Mouse (Mus musculus): ENCODE data around the gene Mrpl46. TPM values are rescaled to one million over a fixed set of nuclear protein-coding genes. Genes with fewer than 3 reads are reported as not detected.

The Mrpl46 gene
- total RNA-seq, 1 experiment, result 34.2 TPM

GRCm38 (mm10) chr7:78737614-78738210 lies 45.6 kb downstream of the Mrpl46 start, which contains the start of gene Ntrk3:
Ntrk3 (minus strand) TSS chr7:78738012.
- TF ChIP-seq CHD2 (IDR thresholded peaks at IDR 0.05; ENCODE audit: low read depth, low read length) (no peak), MAFK (IDR thresholded peaks at IDR 0.05; ENCODE audit: insufficient read depth, low read depth, low read length) (no peak), HCFC1 (IDR thresholded peaks at IDR 0.05; ENCODE audit: borderline replicate concordance, insufficient read depth, low read length) (no peak), ZNF384 (IDR thresholded peaks at IDR 0.05; ENCODE audit: low read depth, low read length) (no peak), ZC3H11A (IDR thresholded peaks at IDR 0.05; ENCODE audit: borderline replicate concordance, low read depth, low read length) (no peak)
- DNase-seq (ENCODE audit: low read depth, low spot score), result no peak
- in situ Hi-C loops (cut with MboI; ENCODE audit: low sequenced_read_pairs in 2 of 2, unreplicated experiment in 2 of 2), result no loop called here
- Histone ChIP-seq H3K9ac (ENCODE audit: insufficient read depth, low read depth, low read length, poor library complexity, severe bottlenecking) (no peak within 1 kb of the TSS), H3K36me3 (ENCODE audit: control insufficient read depth, insufficient read depth, low read length, poor library complexity, severe bottlenecking) (no peaks in the 10 kb centered on the region), H3K27ac (ENCODE audit: insufficient read depth, low read depth, low read length, poor library complexity, severe bottlenecking) (no peak within 1 kb of the TSS), H3K4me1 (ENCODE audit: control insufficient read depth in 2 of 2, insufficient read depth in 2 of 2, low read length in 2 of 2, poor library complexity in 1 of 2) (no peaks in the 10 kb centered on the region), H3K9me3 (ENCODE audit: control insufficient read depth, insufficient read depth, low read depth, low read length) (no peaks in the 10 kb centered on the region), H3K4me3 (ENCODE audit: insufficient read depth in 1 of 2, low read depth in 1 of 2, low read length in 2 of 2, poor library complexity in 1 of 2, severe bottlenecking in 1 of 2) (no peak within 1 kb of the TSS)

DNA sequence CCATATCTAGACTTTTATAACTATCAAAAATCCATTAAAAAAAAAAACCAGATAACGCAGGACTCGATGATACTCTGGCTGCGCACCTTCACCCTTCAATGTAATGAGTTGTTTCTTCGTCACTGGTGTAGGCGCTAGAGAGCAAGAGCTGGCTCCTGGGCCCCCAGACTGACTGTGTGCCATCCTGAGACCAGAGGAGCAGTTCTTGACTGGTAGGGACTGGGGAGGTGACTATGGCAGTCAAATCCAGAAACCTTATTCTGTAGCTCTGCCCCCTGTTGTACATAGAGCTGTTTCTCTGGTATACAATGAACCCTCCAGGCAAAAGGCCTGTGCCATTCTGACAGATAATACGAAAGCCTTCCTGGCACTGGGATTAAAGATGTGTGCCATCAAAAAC lies 46.1 kb downstream of the Mrpl46 start:
- Histone ChIP-seq H3K4me1 (ENCODE audit: control insufficient read depth in 2 of 2, insufficient read depth in 2 of 2, low read length in 2 of 2, poor library complexity in 1 of 2) (no peaks in the 10 kb centered on the region), H3K36me3 (ENCODE audit: control insufficient read depth, insufficient read depth, low read length, poor library complexity, severe bottlenecking) (no peaks in the 10 kb centered on the region), H3K27ac (ENCODE audit: insufficient read depth, low read depth, low read length, poor library complexity, severe bottlenecking) (no peak overlapping the region), H3K9ac (ENCODE audit: insufficient read depth, low read depth, low read length, poor library complexity, severe bottlenecking) (no peak overlapping the region), H3K9me3 (ENCODE audit: control insufficient read depth, insufficient read depth, low read depth, low read length) (no peaks in the 10 kb centered on the region), H3K4me3 (ENCODE audit: insufficient read depth in 1 of 2, low read depth in 1 of 2, low read length in 2 of 2, poor library complexity in 1 of 2, severe bottlenecking in 1 of 2) (no peak overlapping the region)
- no peak for DNase-seq (ENCODE audit: low read depth, low spot score)
- TF ChIP-seq MAFK (IDR thresholded peaks at IDR 0.05; ENCODE audit: insufficient read depth, low read depth, low read length) (no peak), HCFC1 (IDR thresholded peaks at IDR 0.05; ENCODE audit: borderline replicate concordance, insufficient read depth, low read length) (no peak), ZC3H11A (IDR thresholded peaks at IDR 0.05; ENCODE audit: borderline replicate concordance, low read depth, low read length) (no peak), CHD2 (IDR thresholded peaks at IDR 0.05; ENCODE audit: low read depth, low read length) (no peak), ZNF384 (IDR thresholded peaks at IDR 0.05; ENCODE audit: low read depth, low read length) (no peak)
- in situ Hi-C loops (cut with MboI; ENCODE audit: low sequenced_read_pairs in 2 of 2, unreplicated experiment in 2 of 2), result no loop called here

- no peak for TF ChIP-seq ZC3H11A (IDR thresholded peaks at IDR 0.05; ENCODE audit: borderline replicate concordance, low read depth, low read length)
- no peak for TF ChIP-seq MAFK (IDR thresholded peaks at IDR 0.05; ENCODE audit: insufficient read depth, low read depth, low read length)
- TF ChIP-seq ZNF384 (IDR thresholded peaks at IDR 0.05; ENCODE audit: low read depth, low read length), result no peak
- no peak for TF ChIP-seq HCFC1 (IDR thresholded peaks at IDR 0.05; ENCODE audit: borderline replicate concordance, insufficient read depth, low read length)
- no peak for TF ChIP-seq CHD2 (IDR thresholded peaks at IDR 0.05; ENCODE audit: low read depth, low read length)
- in situ Hi-C loops (cut with MboI; ENCODE audit: low sequenced_read_pairs in 2 of 2, unreplicated experiment in 2 of 2), result no loop called here
- no peak overlapping the region for H3K4me3 ChIP-seq (ENCODE audit: insufficient read depth in 1 of 2, low read depth in 1 of 2, low read length in 2 of 2, poor library complexity in 1 of 2, severe bottlenecking in 1 of 2)
- no peaks in the 10 kb centered on the region for H3K36me3 ChIP-seq (ENCODE audit: control insufficient read depth, insufficient read depth, low read length, poor library complexity, severe bottlenecking)
- H3K27ac ChIP-seq (ENCODE audit: insufficient read depth, low read depth, low read length, poor library complexity, severe bottlenecking), result no peak overlapping the region
- no peaks in the 10 kb centered on the region for H3K4me1 ChIP-seq (ENCODE audit: control insufficient read depth in 2 of 2, insufficient read depth in 2 of 2, low read length in 2 of 2, poor library complexity in 1 of 2)
- no peak overlapping the region for H3K9ac ChIP-seq (ENCODE audit: insufficient read depth, low read depth, low read length, poor library complexity, severe bottlenecking)
- H3K9me3 ChIP-seq (ENCODE audit: control insufficient read depth, insufficient read depth, low read depth, low read length), result no peaks in the 10 kb centered on the region
- no peak for DNase-seq (ENCODE audit: low read depth, low spot score)
These were observed 51.9 kb downstream of the Mrpl46 start for GRCm38 (mm10) chr7:78731391-78731790.

Other genes starting within 250 kb of the Mrpl46 start
- gene Ntrk3, start 45.5 kb downstream of the Mrpl46 start, total RNA-seq (2012; rRNA removed), result 0.32 and 0.40 TPM in 2 replicates
- gene Mrps11, start 412 bp downstream of the Mrpl46 start, total RNA-seq (2012; rRNA removed), result 67.5 and 79.8 TPM in 2 replicates
- 14.3 and 14.5 TPM in 2 replicates for gene Det1, start 63.7 kb upstream of the Mrpl46 start, total RNA-seq (2012; rRNA removed)
- gene Aen, start 112.3 kb upstream of the Mrpl46 start, total RNA-seq (2012; rRNA removed), result 104 and 146 TPM in 2 replicates
- 1.6 and 3.2 TPM in 2 replicates for gene Isg20, start 129.9 kb upstream of the Mrpl46 start, total RNA-seq (2012; rRNA removed)

Data from ES-E14 (cell line).